Mouse (Mus musculus) kidney, postnatal 0 days (tissue): ENCODE data around the gene Ccdc39. TPM values are rescaled to one million over a fixed set of nuclear protein-coding genes. Genes with fewer than 3 reads are reported as not detected.
A peak's percentile ranks its signal among the peaks of the same experiment; 100 is the strongest.

Experiments
- ATAC-seq: fragments of 200-750 bp; cut with Nextera tagmentation; replicated peaks from 2 replicates; pipeline ENCODE4 v1.8.0; 2017; ENCODE audit warnings: low read depth, moderate number of reproducible peaks, moderate TSS enrichment, moderate library complexity; ENCODE audit not compliant: low FRiP score
- DNase-seq: peaks from one replicate; pipeline ENCODE4 v3.0.0-alpha.2; 2016; ENCODE audit warnings: low spot score
- H3K27ac ChIP-seq: fragments of 300-500 bp; sonication (generic); 2 replicates; pipeline ENCODE4 v1.5.1; 2014; ENCODE audit warnings: mild to moderate bottlenecking
- H3K27me3 ChIP-seq: fragments of 300-500 bp; sonication (generic); 2 replicates; pipeline ENCODE4 v1.6.1; 2014; ENCODE audit warnings: low read length, mixed read lengths; ENCODE audit not compliant: insufficient read depth
- H3K36me3 ChIP-seq: fragments of 300-500 bp; sonication (generic); 2 replicates; pipeline ENCODE4 v1.6.1; 2014; ENCODE audit warnings: low read length, mixed read lengths; ENCODE audit not compliant: insufficient read depth
- H3K4me1 ChIP-seq: fragments of 300-500 bp; sonication (generic); replicated peaks from 2 replicates; pipeline ENCODE4 v1.6.1; 2014; ENCODE audit warnings: antibody characterized with exemption, low read length, mixed read lengths; ENCODE audit not compliant: insufficient read depth
- H3K4me2 ChIP-seq: fragments of 300-500 bp; sonication (generic); 2 replicates; pipeline ENCODE4 v1.6.1; 2014; ENCODE audit warnings: mild to moderate bottlenecking, low read length, moderate library complexity, mixed read lengths
- H3K4me3 ChIP-seq: fragments of 300-500 bp; sonication (generic); replicated peaks from 2 replicates; pipeline ENCODE4 v1.5.1; 2014; ENCODE audit warnings: low read depth, low read length
- H3K9ac ChIP-seq: fragments of 300-500 bp; sonication (generic); 2 replicates; pipeline ENCODE4 v1.6.1; 2014; ENCODE audit warnings: low read depth, low read length
- H3K9me3 ChIP-seq: fragments of 300-500 bp; sonication (generic); replicated peaks from 2 replicates; pipeline ENCODE4 v1.6.1; 2016; ENCODE audit warnings: low read length, inconsistent platforms, mixed read lengths
- CTCF ChIP-seq: IDR thresholded peaks from 2 replicates; pipeline ENCODE4 v1.5.1; 2016; ENCODE audit warnings: antibody characterized with exemption, low read depth, mild to moderate bottlenecking, moderate library complexity
- WGBS: fragments of 180-500 bp; shearing (Covaris S2); extraction: QIAGEN DNeasy Blood & Tissue Kit; methylation state at CpG from one replicate; pipeline ENCODE4 v1.1.7; 2014; 5-methylcytosine and 5-hydroxymethylcytosine counted together
- polyA plus RNA-seq: library from polyadenylated mRNA; unstranded; fragments of >200 nt; fragmentation: Nextera tagmentation; extraction: Ambion mirVana; gene quantifications from 2 replicates; pipeline ENCODE4 v1.2.1, GENCODE M21; 2015

Gene Ccdc39
- polyA plus RNA-seq, 1 experiment from 2014 or later: 2.5 TPM

- no peak for TF ChIP-seq CTCF
- H3K9ac ChIP-seq: no peak overlapping the region
- no peak overlapping the region for H3K4me2 ChIP-seq
- H3K4me1 ChIP-seq: no peaks in the 10 kb centered on the region
- H3K36me3 ChIP-seq: no peaks in the 10 kb centered on the region
- WGBS: 89% methylated on average over 4 of the region's 4 CpGs
- ATAC-seq (no peak), DNase-seq (no peak)
- no peak overlapping the region for H3K27ac ChIP-seq
- no peaks in the 10 kb centered on the region for H3K9me3 ChIP-seq
- H3K4me3 ChIP-seq: no peak overlapping the region
- no peaks in the 10 kb centered on the region for H3K27me3 ChIP-seq
Observed at GRCm38 (mm10) chr3:33850856-33851255, 6.7 kb upstream of the Ccdc39 start.

- WGBS: 83% methylated on average over 6 of the region's 6 CpGs
- no peak overlapping the region for H3K9ac ChIP-seq
- H3K4me1 ChIP-seq: no peaks in the 10 kb centered on the region
- no peak overlapping the region for H3K4me3 ChIP-seq
- no peak overlapping the region for H3K27ac ChIP-seq
- no peak overlapping the region for H3K4me2 ChIP-seq
- no peak for ATAC-seq
- H3K9me3 ChIP-seq: no peaks in the 10 kb centered on the region
- DNase-seq: no peak
- no peaks in the 10 kb centered on the region for H3K27me3 ChIP-seq
- TF ChIP-seq CTCF: no peak
- H3K36me3 ChIP-seq: no peaks in the 10 kb centered on the region
Observed at GRCm38 (mm10) chr3:33846639-33847038, 2.5 kb upstream of the Ccdc39 start.

GRCm38 (mm10) chr3:33838877-33839276 is 5.2 kb downstream of the Ccdc39 start:
- Histone ChIP-seq H3K27ac (no peak overlapping the region), H3K4me2 (peak overlapping the region; percentile 28; the same call in 1 of the 2 replicates), H3K36me3 (no peaks in the 10 kb centered on the region), H3K4me1 (no peaks in the 10 kb centered on the region), H3K4me3 (no peak overlapping the region), H3K27me3 (no peaks in the 10 kb centered on the region), H3K9ac (no peak overlapping the region), H3K9me3 (no peaks in the 10 kb centered on the region)
- DNase-seq (no peak), ATAC-seq (no peak)
- no peak for TF ChIP-seq CTCF
- 61% methylated on average over 10 of the region's 10 CpGs for WGBS

- 90% methylated on average over 13 of the region's 13 CpGs for WGBS
- no peaks in the 10 kb centered on the region for H3K27me3 ChIP-seq
Observed at GRCm38 (mm10) chr3:33836576-33836975, 7.5 kb downstream of the Ccdc39 start.

GRCm38 (mm10) chr3:33832351-33832750 is 11.8 kb downstream of the Ccdc39 start:
- no peak for DNase-seq
- no peak for ATAC-seq
- Histone ChIP-seq H3K9ac (no peak overlapping the region), H3K27ac (no peak overlapping the region), H3K4me3 (no peak overlapping the region), H3K27me3 (no peaks in the 10 kb centered on the region), H3K4me2 (no peak overlapping the region), H3K36me3 (no peaks in the 10 kb centered on the region), H3K4me1 (no peaks in the 10 kb centered on the region), H3K9me3 (no peaks in the 10 kb centered on the region)
- 82% methylated on average over 10 of the region's 10 CpGs for WGBS
- TF ChIP-seq CTCF: no peak

More at GRCm38 (mm10) chr3:33836576-33836975, 7.5 kb downstream of the Ccdc39 start:
- no peak for TF ChIP-seq CTCF
- H3K9me3 ChIP-seq: no peaks in the 10 kb centered on the region
- DNase-seq (no peak), ATAC-seq (no peak)
- H3K4me2 ChIP-seq: no peak overlapping the region
- H3K4me3 ChIP-seq: no peak overlapping the region
- H3K4me1 ChIP-seq: no peaks in the 10 kb centered on the region
- H3K9ac ChIP-seq: no peak overlapping the region
- H3K36me3 ChIP-seq: no peaks in the 10 kb centered on the region
- no peak overlapping the region for H3K27ac ChIP-seq

- Histone ChIP-seq H3K36me3 (no peaks in the 10 kb centered on the region), H3K9ac (no peak overlapping the region), H3K27ac (no peak overlapping the region), H3K4me2 (no peak overlapping the region), H3K27me3 (no peaks in the 10 kb centered on the region), H3K9me3 (no peaks in the 10 kb centered on the region), H3K4me3 (no peak overlapping the region), H3K4me1 (no peaks in the 10 kb centered on the region)
- WGBS: 34% methylated on average over 9 of the region's 9 CpGs
- TF ChIP-seq CTCF: peak; percentile 83
- ATAC-seq: peak; percentile 76; the same call in 1 of the 2 replicates
- DNase-seq: peak; percentile 84
Observed at GRCm38 (mm10) chr3:33824135-33824946, 19.8 kb downstream of the Ccdc39 start.
